Mouse (Mus musculus) kidney, postnatal 0 days (tissue): ENCODE data around the gene Nop14. TPM values are rescaled to one million over a fixed set of nuclear protein-coding genes. Genes with fewer than 3 reads are reported as not detected.

ENCODE experiments used
- ATAC-seq: fragments of 200-750 bp; cut with Nextera tagmentation; replicated peaks from 2 replicates; pipeline ENCODE4 v1.8.0; 2017; ENCODE audit warnings: low read depth, moderate number of reproducible peaks, moderate TSS enrichment, moderate library complexity; ENCODE audit not compliant: low FRiP score
- DNase-seq: peaks from one replicate; pipeline ENCODE4 v3.0.0-alpha.2; 2016; ENCODE audit warnings: low spot score
- H3K27ac ChIP-seq: fragments of 300-500 bp; sonication (generic); 2 replicates; pipeline ENCODE4 v1.5.1; 2014; ENCODE audit warnings: mild to moderate bottlenecking
- H3K27me3 ChIP-seq: fragments of 300-500 bp; sonication (generic); 2 replicates; pipeline ENCODE4 v1.6.1; 2014; ENCODE audit warnings: low read length, mixed read lengths; ENCODE audit not compliant: insufficient read depth
- H3K36me3 ChIP-seq: fragments of 300-500 bp; sonication (generic); 2 replicates; pipeline ENCODE4 v1.6.1; 2014; ENCODE audit warnings: low read length, mixed read lengths; ENCODE audit not compliant: insufficient read depth
- H3K4me1 ChIP-seq: fragments of 300-500 bp; sonication (generic); replicated peaks from 2 replicates; pipeline ENCODE4 v1.6.1; 2014; ENCODE audit warnings: antibody characterized with exemption, low read length, mixed read lengths; ENCODE audit not compliant: insufficient read depth
- H3K4me2 ChIP-seq: fragments of 300-500 bp; sonication (generic); 2 replicates; pipeline ENCODE4 v1.6.1; 2014; ENCODE audit warnings: mild to moderate bottlenecking, low read length, moderate library complexity, mixed read lengths
- H3K4me3 ChIP-seq: fragments of 300-500 bp; sonication (generic); replicated peaks from 2 replicates; pipeline ENCODE4 v1.5.1; 2014; ENCODE audit warnings: low read depth, low read length
- H3K9ac ChIP-seq: fragments of 300-500 bp; sonication (generic); 2 replicates; pipeline ENCODE4 v1.6.1; 2014; ENCODE audit warnings: low read depth, low read length
- H3K9me3 ChIP-seq: fragments of 300-500 bp; sonication (generic); replicated peaks from 2 replicates; pipeline ENCODE4 v1.6.1; 2016; ENCODE audit warnings: low read length, inconsistent platforms, mixed read lengths
- CTCF ChIP-seq: IDR thresholded peaks from 2 replicates; pipeline ENCODE4 v1.5.1; 2016; ENCODE audit warnings: antibody characterized with exemption, low read depth, mild to moderate bottlenecking, moderate library complexity
- WGBS: fragments of 180-500 bp; shearing (Covaris S2); extraction: QIAGEN DNeasy Blood & Tissue Kit; methylation state at CpG from one replicate; pipeline ENCODE4 v1.1.7; 2014; 5-methylcytosine and 5-hydroxymethylcytosine counted together
- polyA plus RNA-seq: library from polyadenylated mRNA; unstranded; fragments of >200 nt; fragmentation: Nextera tagmentation; extraction: Ambion mirVana; gene quantifications from 2 replicates; pipeline ENCODE4 v1.2.1, GENCODE M21; 2015

Nop14 gene
- polyA plus RNA-seq, result 22.3 and 22.7 TPM in 2 replicates

DNA sequence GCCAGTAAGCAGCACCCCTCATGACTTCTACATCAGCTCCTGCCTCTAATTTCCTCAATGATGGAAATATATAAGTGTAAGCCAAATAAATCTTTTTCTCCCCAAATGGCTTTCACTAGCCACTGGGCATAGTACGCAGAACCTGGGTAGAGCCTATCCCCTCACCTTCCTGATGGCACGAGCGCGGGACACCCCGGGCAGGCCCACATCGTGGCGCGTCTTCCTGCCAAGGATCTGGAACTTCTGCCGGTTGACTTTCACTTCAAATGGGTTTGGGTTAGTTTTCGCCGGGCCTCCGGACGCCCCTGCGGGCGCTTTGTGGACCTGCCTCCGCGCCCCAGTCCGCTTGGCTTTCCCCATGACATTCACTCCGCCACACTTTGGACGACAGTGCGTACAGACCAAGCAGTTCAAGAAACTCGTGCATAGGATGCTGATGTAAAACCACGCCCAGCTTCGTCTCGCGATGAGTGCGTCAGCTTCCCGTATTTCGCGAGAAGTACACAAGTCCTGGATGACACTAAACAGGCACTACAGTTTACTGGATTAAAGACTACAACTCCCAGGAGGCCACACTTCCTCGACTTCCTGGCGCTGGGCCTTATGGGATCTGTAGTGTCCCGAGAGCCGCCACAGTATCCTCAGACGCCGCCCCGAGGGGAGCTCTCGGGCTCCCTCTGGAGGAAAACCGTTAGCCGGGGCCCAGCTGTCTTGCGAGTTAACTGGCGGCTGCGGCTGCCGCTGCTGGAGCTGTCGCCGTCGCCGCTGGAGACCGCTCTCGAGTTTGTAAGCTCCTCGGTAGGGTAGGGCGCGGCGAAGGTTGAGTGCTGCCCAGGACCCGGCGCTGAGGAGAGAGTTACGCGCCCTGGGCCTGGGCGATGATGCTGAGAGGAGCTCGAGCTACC lies at the start of gene Nop14, which contains the start of gene Grk4:
Nop14 (minus strand) TSS at position 463 of the 905 bp plus-strand sequence.
Grk4 (plus strand) TSS at position 694 of the 905 bp plus-strand sequence.
- peaks cover 7% of the 10 kb centered on the region; the same call in 1 of the 2 replicates for H3K4me1 ChIP-seq
- peak; percentile 98 for TF ChIP-seq CTCF
- ATAC-seq, result peak; percentile 100
- peak within 1 kb of the TSS; percentile 69 for H3K4me3 ChIP-seq
- peak within 1 kb of the TSS; percentile 92 for H3K27ac ChIP-seq
- peak; percentile 100 for DNase-seq
- H3K27me3 ChIP-seq, result no peaks in the 10 kb centered on the region
- peaks cover 17% of the 10 kb centered on the region for H3K36me3 ChIP-seq
- peak within 1 kb of the TSS; percentile 69 for H3K9ac ChIP-seq
- under 1% methylated on average over 60 of the region's 60 CpGs for WGBS
- no peaks in the 10 kb centered on the region for H3K9me3 ChIP-seq
- H3K4me2 ChIP-seq, result peak within 1 kb of the TSS; percentile 69

DNA sequence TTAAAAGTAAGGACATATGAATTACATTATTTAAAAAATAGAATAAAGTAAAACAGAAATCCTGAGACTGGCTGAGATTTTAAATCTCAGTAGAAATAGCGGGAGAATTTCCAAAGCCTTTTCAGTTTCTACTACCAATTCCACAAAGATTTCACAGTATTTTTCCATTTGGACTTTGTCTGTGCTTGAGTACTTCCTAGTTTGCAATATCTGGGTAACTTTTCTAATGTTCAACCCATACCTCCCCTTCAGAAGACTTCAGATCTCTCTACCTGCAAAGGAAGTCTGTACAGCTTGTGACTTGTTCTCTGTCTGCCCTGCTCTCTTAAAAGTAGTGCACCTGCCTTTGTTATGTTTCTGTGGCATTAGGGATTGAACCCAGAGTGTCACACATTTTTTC lies 48.5 kb upstream of the Nop14 start:
- no peak for TF ChIP-seq CTCF
- Histone ChIP-seq H3K4me2 (no peak overlapping the region), H3K9me3 (no peaks in the 10 kb centered on the region), H3K4me1 (no peaks in the 10 kb centered on the region), H3K27ac (no peak overlapping the region), H3K27me3 (no peaks in the 10 kb centered on the region), H3K9ac (no peak overlapping the region), H3K36me3 (no peaks in the 10 kb centered on the region), H3K4me3 (no peak overlapping the region)
- ATAC-seq (no peak), DNase-seq (no peak)
- WGBS, result 75% methylated on average over 1 of the region's 1 CpGs

DNA sequence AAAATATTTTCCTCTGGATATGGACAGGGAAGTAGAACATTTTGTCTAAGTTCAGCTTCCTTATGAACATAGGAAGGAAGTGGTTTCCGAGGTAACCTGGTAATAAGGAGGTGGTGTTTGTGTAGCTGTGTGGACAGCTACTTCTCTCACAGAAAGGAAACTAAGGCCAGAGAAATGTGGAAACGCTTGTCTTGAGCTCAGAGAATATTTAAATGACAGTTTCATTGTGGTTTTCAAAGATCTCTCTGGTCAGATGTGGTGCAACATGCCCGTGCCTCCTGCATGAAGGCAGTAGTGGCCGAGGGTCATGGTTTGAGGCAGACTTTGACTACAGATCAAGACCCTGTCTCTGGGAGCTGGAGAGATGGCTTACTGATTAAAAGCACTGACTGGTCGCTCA lies 35.6 kb upstream of the Nop14 start:
- WGBS, result 63% methylated on average over 5 of the region's 5 CpGs
- H3K9ac ChIP-seq, result no peak overlapping the region
- DNase-seq, result peak; percentile 6
- H3K4me3 ChIP-seq, result no peak overlapping the region
- H3K9me3 ChIP-seq, result no peaks in the 10 kb centered on the region
- no peak overlapping the region for H3K4me2 ChIP-seq
- no peak for ATAC-seq
- H3K27me3 ChIP-seq, result no peaks in the 10 kb centered on the region
- TF ChIP-seq CTCF, result no peak
- H3K27ac ChIP-seq, result no peak overlapping the region
- no peaks in the 10 kb centered on the region for H3K36me3 ChIP-seq
- H3K4me1 ChIP-seq, result no peaks in the 10 kb centered on the region

DNA sequence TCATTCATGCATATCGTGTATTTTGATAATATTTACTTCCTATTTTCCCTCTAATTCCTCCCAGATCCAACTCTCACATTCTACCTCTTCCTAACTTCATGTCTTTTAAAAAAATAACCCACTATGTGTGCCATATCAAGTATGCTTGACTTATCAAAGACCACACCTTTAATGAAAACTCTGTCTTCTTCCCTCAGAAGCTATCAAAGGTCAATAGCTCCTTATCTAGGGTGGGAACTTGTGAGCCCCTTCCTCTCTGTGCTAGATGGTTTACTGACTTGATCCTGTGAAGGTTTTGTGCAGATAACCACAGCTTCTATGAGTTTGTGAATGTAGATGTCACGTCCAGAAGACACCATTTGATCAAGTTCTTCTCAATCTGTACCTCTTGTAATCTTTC lies 32.8 kb upstream of the Nop14 start:
- Histone ChIP-seq H3K27ac (no peak overlapping the region), H3K4me1 (no peaks in the 10 kb centered on the region), H3K4me3 (no peak overlapping the region), H3K4me2 (no peak overlapping the region), H3K9ac (no peak overlapping the region), H3K9me3 (no peaks in the 10 kb centered on the region), H3K27me3 (no peaks in the 10 kb centered on the region), H3K36me3 (no peaks in the 10 kb centered on the region)
- no peak for TF ChIP-seq CTCF
- ATAC-seq (no peak), DNase-seq (no peak)
- 65% methylated on average over 2 of the region's 2 CpGs for WGBS

DNA sequence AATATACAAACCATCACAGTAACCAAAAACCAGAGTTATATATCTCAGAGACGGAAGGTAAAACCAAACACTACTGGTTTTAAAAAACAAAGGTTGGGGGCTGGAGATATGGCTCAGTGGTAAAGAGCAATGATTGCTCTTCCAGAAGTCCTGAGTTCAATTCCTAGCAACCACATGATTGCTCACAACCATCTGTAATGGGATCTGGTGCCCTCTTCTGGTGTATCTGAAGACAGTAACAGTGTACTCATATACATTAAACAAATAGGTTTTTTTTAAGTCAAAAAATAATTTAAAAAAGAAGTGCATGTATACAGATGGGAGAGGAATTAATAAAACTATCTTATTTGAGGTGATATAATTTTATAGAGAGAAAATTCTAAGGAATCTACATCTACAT lies 29.9 kb upstream of the Nop14 start:
- H3K4me2 ChIP-seq, result no peak overlapping the region
- no peaks in the 10 kb centered on the region for H3K27me3 ChIP-seq
- H3K9me3 ChIP-seq, result no peaks in the 10 kb centered on the region
- H3K4me3 ChIP-seq, result no peak overlapping the region
- no peak for DNase-seq
- H3K4me1 ChIP-seq, result no peaks in the 10 kb centered on the region
- H3K27ac ChIP-seq, result no peak overlapping the region
- 92% methylated on average over 1 of the region's 1 CpGs for WGBS
- no peak overlapping the region for H3K9ac ChIP-seq
- no peaks in the 10 kb centered on the region for H3K36me3 ChIP-seq
- ATAC-seq, result no peak
- TF ChIP-seq CTCF, result peak; percentile 11; the same call in 1 of the 2 replicates

DNA sequence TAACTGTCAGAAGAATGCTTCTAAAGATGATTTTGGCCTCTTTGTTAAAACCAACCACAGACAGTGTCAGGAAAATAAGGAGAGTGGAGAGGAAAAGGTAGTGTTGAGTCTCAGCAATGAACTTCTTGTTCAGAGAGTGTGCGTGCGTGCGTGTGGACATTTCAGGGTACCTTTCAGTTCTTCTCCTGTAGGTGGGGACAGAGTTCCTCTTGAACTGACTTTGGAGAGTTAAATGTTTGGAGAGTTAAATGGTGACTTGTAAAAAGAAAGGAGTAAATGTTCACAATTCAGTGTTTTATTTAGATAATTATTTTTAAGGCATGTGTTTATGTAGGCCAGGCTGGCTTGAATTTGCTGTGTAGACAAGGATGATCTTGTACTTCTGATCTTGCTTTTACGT lies 10.3 kb upstream of the Nop14 start:
- peak; percentile 70 for DNase-seq
- Histone ChIP-seq H3K36me3 (0 out of 2 replicates have a peak, but pooled peaks cover 1% of the 10 kb centered on the region), H3K27me3 (no peaks in the 10 kb centered on the region), H3K4me3 (no peak overlapping the region), H3K4me1 (no peaks in the 10 kb centered on the region), H3K9me3 (no peaks in the 10 kb centered on the region), H3K9ac (no peak overlapping the region), H3K27ac (no peak overlapping the region), H3K4me2 (no peak overlapping the region)
- ATAC-seq, result no peak
- TF ChIP-seq CTCF, result peak; percentile 67
- 85% methylated on average over 4 of the region's 4 CpGs for WGBS
